Mouse (Mus musculus) left cerebral cortex, postnatal 4 days (tissue): Measurements from ENCODE around the gene Gm5475. TPM values are rescaled to one million over a fixed set of nuclear protein-coding genes. Genes with fewer than 3 reads are reported as not detected.
"Not testable (repeated sequence)": the region's sequence is repeated elsewhere in the genome, so short reads cannot be mapped to it uniquely, and the experiment has no call there.

Experiments
- DNase-seq: peaks from one replicate; pipeline ENCODE4 v3.0.0-alpha.2; 2022
- intact Hi-C: fragments of 180-260 bp; cut with DNase I; formaldehyde crosslinking; loops from one replicate; pipeline ENCODE4 v1.15.1; 2025
- total RNA-seq, 2 experiments: library from RNA; stranded (reverse); gene quantifications; 2 replicates each; pipeline ENCODE4 v1.2.3; 2021

The Gm5475 gene
- total RNA-seq, result not detected

GRCm38 (mm10) chr15:100421758-100422197 is at the start of gene Gm5475:
TSS of gene Gm5475 (plus strand) at chr15:100422147.
- intact Hi-C loops, DNase-seq: not testable (repeated sequence)

- intact Hi-C loops, result no loop called here
- peak; percentile 69 for DNase-seq
Measured at GRCm38 (mm10) chr15:100375066-100375465, 46.9 kb upstream of the Gm5475 start.

- intact Hi-C loops, result not testable (repeated sequence)
- peak; percentile 83 for DNase-seq
Measured at GRCm38 (mm10) chr15:100377847-100378505, 44.0 kb upstream of the Gm5475 start.

DNA sequence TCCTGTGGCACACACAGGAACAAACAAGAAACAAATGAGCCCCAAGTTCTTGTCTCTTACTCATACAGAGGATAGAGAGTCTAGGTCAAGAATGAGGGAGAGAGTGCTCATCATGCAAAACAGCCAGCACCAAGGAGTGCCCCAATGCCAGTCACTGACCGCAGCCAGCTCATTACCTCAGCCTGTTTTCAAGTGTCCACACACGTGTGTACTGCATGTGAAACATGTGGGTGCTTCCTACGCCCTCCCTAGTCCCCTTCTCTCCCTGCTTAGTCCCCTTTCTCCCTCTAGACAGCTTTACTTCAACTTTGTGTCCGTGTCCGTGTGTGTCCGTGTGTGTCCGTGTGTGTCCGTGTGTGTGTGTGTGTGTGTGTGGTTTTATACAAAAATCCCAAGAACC is 42.3 kb upstream of the Gm5475 start:
- no peak for DNase-seq
- intact Hi-C loops, result no loop called here

DNA sequence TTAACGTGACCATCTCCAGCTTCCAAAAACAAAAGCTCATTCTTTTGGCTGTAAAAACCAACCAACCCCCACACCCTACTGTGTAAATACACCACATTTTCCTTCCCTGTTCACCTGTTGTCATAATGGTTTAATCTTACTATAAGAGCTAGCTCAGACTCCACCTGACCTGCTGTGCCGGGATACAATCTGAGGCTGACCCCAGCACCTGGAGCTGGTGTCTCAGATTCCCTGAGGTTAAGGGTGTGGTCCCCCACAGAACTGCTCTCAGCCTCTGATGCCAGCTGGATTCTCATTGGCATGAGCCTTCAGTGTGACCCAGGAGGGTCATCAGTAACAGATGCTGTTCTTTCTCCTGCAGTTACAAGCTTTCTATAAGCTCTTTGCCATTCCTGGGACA is 41.8 kb upstream of the Gm5475 start:
- no peak for DNase-seq
- intact Hi-C loops, result no loop called here

DNA sequence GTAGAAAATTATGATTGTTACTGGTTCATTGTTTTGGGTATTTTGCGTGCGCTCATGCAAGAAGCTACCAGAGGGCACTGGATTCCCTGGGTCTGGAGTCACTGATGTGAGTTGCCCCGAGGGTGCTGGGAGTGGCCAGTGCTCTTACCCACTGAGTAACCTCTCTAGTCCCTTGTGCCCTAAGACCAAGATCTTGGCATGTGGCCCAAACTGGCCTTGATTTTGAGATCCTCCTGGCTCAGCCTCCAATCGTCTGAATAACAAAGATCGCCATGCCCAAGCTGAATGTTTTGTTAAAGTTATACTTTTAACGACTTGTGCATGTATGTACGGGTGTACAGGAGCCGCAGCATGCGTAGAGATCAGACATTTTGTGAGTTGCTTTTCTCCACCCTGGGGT is 36.2 kb upstream of the Gm5475 start:
- intact Hi-C loops, result no loop called here

DNA sequence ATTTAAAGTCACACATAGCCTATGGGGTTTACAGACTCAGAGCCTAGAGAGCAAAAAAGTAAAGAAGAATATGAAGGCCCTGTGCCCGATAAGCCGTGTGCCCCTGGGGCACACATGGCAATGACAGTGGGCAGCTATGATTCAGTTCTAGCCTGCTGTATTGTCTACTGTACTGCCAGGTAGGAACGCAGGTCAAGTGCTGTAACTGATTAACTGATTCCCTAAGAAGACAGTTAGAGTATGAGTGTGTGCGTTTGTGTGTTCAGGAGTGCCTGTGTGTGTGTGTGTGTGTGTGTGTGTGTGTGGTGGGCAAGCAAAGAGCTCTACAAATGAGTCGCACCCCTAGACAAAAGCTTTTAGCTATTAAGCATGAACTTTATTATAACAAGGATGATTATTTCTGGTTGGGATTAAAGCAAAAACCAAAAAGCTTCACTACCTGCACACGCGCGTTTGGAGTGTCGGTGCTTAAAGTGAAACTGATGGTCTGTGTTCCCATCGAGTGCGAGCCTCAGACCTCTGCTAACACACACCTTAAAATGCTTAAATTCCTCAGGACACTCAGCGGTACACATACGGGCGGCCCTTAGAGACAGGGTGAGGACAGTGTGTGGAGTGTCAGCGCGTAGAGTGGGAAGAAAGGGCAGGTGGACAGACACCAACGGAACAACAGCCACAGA is 34.3 kb upstream of the Gm5475 start:
- intact Hi-C loops, result no loop called here

More for the DNA sequence above, 36.2 kb upstream of the Gm5475 start:
- DNase-seq, result no peak

DNA sequence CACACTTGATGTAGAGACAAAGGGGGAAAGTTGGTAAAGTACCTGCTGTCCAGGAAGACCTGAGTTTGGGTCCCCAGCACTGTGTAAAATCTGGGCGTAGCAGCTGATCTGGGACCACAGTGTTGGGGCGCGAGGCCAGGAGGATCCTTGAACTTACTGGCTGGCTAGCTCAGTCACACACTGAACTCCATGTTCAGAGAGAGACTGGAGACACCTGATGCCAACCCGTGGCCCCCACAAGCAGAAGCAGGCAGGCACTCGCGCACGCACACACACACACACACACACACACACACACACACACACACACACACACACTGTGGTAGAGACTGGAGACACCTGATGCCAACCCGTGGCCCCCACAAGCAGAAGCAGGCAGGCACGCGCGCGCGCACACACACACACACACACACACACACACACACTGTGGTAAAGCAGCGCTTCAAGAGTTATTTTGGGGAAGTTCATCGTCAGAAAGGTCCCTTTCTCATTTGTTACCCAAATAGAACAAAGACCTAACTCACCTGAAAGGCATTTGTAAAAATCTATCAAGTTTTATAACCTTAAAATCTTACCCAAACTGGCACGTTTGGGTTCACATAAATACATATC is 33.6 kb upstream of the Gm5475 start:
- no peak for DNase-seq
- intact Hi-C loops, result no loop called here

More for the DNA sequence above, 34.3 kb upstream of the Gm5475 start:
- DNase-seq, result no peak

- DNase-seq, result no peak
- intact Hi-C loops, result no loop called here
Measured at GRCm38 (mm10) chr15:100388886-100389285, 33.1 kb upstream of the Gm5475 start.

GRCm38 (mm10) chr15:100391066-100391465 is 30.9 kb upstream of the Gm5475 start:
- intact Hi-C loops, result no loop called here
- DNase-seq, result no peak

DNA sequence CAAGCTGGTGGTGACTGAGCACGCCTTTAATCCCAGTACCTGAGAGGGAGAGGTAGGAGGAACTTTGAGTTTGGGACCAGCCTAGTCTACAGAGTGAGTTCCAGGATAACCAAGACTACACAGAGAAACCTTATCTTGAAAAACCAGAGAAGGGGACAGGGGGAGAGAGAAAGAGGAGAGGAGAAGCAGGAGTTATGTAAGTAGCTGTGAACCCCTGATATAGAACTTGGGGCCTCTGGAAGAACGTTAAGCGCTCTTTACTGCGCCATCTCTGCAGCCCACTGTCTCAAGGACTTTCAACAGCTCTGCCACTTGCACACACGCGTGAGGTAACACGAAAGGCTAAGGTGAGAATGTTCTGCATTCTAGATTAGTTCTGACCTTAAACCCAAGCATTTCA is 30.3 kb upstream of the Gm5475 start:
- intact Hi-C loops, result no loop called here
- DNase-seq, result no peak

DNA sequence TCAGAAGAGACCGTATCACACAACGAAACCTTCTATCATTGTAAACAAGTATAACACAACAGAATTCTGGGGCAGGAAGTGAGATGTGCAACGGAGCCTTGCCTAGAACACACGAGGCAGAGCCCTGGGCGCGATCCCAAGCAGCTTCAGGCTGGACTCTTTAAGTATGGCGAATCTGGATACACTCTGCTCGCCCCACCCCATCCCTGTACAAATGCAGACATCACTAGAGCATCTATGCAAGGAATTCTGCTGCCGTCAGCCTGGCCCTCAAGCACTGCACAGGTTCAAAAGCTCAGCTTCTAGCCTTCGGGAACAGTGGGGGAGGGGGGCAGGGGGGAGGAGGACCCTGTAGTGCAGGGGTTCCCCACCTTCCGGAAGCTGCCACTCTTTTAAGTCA is 28.9 kb upstream of the Gm5475 start:
- intact Hi-C loops, result no loop called here
- no peak for DNase-seq

GRCm38 (mm10) chr15:100395561-100395960 is 26.4 kb upstream of the Gm5475 start:
- DNase-seq, result no peak
- intact Hi-C loops, result no loop called here

- DNase-seq, result no peak
- intact Hi-C loops, result no loop called here
Measured at GRCm38 (mm10) chr15:100400592-100401250, 21.2 kb upstream of the Gm5475 start.

- no peak for DNase-seq
Measured at GRCm38 (mm10) chr15:100401811-100402210, 20.1 kb upstream of the Gm5475 start.

DNA sequence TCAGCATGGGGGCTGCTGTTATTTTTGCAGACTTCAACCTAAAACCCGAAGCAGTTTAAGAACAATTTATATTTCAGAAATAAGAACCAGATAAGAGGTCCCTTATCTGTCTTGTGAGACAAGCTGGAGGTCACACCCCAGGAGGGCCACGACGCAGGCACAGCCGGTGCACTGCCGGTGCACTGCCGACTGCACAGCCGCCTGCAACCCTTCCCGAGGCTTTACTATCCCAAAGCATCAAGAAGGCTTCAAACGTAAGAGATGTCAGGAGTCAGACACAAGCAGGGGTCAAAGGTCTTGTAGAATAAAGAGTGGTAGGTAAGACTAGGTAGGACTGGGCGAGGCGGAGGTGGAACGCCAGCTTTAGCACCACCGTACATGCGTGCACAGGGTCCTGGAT is 19.6 kb upstream of the Gm5475 start:
- no peak for DNase-seq
- intact Hi-C loops, result no loop called here

More at GRCm38 (mm10) chr15:100401811-100402210, 20.1 kb upstream of the Gm5475 start:
- intact Hi-C loops, result no loop called here

DNA sequence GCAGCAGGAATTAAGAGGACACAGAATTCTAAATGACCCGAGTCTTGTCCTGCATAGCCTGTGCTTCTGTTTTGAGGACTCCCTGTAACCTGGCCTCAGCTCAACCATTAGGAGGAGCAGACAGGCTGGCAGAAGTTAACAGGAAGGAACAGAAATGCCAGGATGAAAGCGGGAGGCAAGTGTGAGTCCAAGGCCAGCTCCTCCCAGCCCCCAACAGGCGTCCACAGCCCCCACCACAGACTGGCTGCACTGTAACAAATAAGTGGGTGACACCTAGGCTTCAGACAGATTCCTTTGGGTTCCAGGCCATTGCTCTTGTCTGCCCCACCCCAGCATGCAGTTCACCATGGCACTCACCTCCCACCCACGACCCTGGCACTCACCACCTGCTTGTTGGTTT is 19.1 kb upstream of the Gm5475 start:
- no peak for DNase-seq
- intact Hi-C loops, result no loop called here

GRCm38 (mm10) chr15:100403318-100404000 is 18.5 kb upstream of the Gm5475 start:
- intact Hi-C loops, result no loop called here
- DNase-seq, result no peak

DNA sequence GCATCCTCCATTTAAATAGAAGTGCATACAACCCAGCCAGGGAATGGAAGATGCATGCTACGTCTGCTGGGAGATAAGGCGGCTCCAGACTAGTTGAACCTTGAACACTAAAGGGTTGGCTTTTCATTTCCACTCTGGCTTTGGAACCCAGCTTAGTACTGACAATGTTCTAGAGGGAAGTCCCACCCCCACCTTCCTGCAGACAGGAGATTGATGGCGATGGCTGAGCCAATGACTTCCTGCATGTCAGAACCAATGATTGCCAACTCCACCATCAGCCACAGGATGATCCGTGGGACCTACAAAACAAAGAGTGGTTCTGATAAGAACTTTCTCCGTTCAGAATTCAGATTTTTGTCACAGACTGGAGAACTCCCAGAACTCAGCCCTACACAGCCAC is 15.9 kb upstream of the Gm5475 start:
- intact Hi-C loops, result no loop called here
- DNase-seq, result no peak

GRCm38 (mm10) chr15:100410918-100411672 is 10.9 kb upstream of the Gm5475 start:
- intact Hi-C loops, result no loop called here
- DNase-seq, result no peak
